Mouse (Mus musculus): ENCODE measurements around the gene Krcc1.

GRCm38 (mm10) chr6:71226544-71226943 is 44.9 kb upstream of the Krcc1 start:
- no peak for TF ChIP-seq CTCF (IDR thresholded peaks at IDR 0.05; ENCODE audit: low read depth, low read length)
- TF ChIP-seq POLR2A (IDR thresholded peaks at IDR 0.05; ENCODE audit: insufficient read depth, low read length): no peak

Data from ES-Bruce4 (cell line).